Mouse (Mus musculus): ENCODE measurements at regions not wholly inside any gene's neighbourhood (a gene's known extent, or its start where the extent isn't known, plus 50 kb on each side); places are given as distances from the start of the nearest gene placed in this dataset.

GRCm38 (mm10) chr8:28141916-28142315, 694.4 kb downstream of the Poteg start:
- H3K27ac ChIP-seq (ENCODE audit: insufficient read depth, low read depth): no peak overlapping the region
- DNase-seq (ENCODE audit: extremely low read depth): no peak
- H3K4me1 ChIP-seq (ENCODE audit: control insufficient read depth in 1 of 2, insufficient read depth in 2 of 2): no peaks in the 10 kb centered on the region
- no peak overlapping the region for H3K4me2 ChIP-seq (ENCODE audit: insufficient read depth, low read depth, poor library complexity, severe bottlenecking)
- no peaks in the 10 kb centered on the region for H3K27me3 ChIP-seq (replicated peaks)
- dilution Hi-C loops (cut with MboI; ENCODE audit: extremely low pct_ligation_motif_present, extremely low pct_unique_long_range_greater_than_20kb, low sequenced_read_pairs): no loop called here
- peaks cover 17% of the 10 kb centered on the region for H3K9me3 ChIP-seq (replicated peaks; ENCODE audit: low read length)
- in situ Hi-C loops (cut with MboI; ENCODE audit: low pct_ligation_motif_present, low pct_unique_long_range_greater_than_20kb, low sequenced_read_pairs): no loop called here
- TF ChIP-seq MAZ (IDR thresholded peaks at IDR 0.05; ENCODE audit: low read depth, low read length): no peak
- no peak for TF ChIP-seq BHLHE40 (IDR thresholded peaks at IDR 0.05; ENCODE audit: low read depth, low read length)
- no peak for TF ChIP-seq HCFC1 (IDR thresholded peaks at IDR 0.05; ENCODE audit: low read depth, low read length)
- TF ChIP-seq UBTF (IDR thresholded peaks at IDR 0.05; ENCODE audit: low read depth, low read length): no peak
- no peak overlapping the region for H3K9ac ChIP-seq (ENCODE audit: insufficient read depth, low read depth)
- H3K36me3 ChIP-seq (replicated peaks in 1 of 2; ENCODE audit: control insufficient read depth in 1 of 2, insufficient read depth in 1 of 2, low read length in 1 of 2): no peaks in the 10 kb centered on the region
- no peak overlapping the region for H3K4me3 ChIP-seq (replicated peaks in 1 of 3; ENCODE audit: low read depth in 2 of 3, low read length in 2 of 3, poor library complexity in 1 of 3)
- H3K79me2 ChIP-seq (replicated peaks; ENCODE audit: control insufficient read depth, extremely low read depth, insufficient read depth, poor library complexity, severe bottlenecking): no peaks in the 10 kb centered on the region

- no peak for DNase-seq (ENCODE audit: extremely low read depth)
- dilution Hi-C loops (cut with MboI; ENCODE audit: extremely low pct_ligation_motif_present, extremely low pct_unique_long_range_greater_than_20kb, low sequenced_read_pairs) (no loop called here), in situ Hi-C loops (cut with MboI; ENCODE audit: low pct_ligation_motif_present, low pct_unique_long_range_greater_than_20kb, low sequenced_read_pairs) (no loop called here)
- no peaks in the 10 kb centered on the region for H3K79me2 ChIP-seq (replicated peaks; ENCODE audit: control insufficient read depth, extremely low read depth, insufficient read depth, poor library complexity, severe bottlenecking)
- TF ChIP-seq TBP (conservative IDR thresholded peaks at IDR 0.05; ENCODE audit: low read depth, low read length) (no peak), IRF4 (IDR thresholded peaks at IDR 0.05; ENCODE audit: low read depth, low read length) (no peak), CHD1 (IDR thresholded peaks at IDR 0.05; ENCODE audit: low read depth, low read length) (no peak), USF1 (IDR thresholded peaks at IDR 0.05; ENCODE audit: low read depth, low read length) (no peak), MAZ (IDR thresholded peaks at IDR 0.05; ENCODE audit: low read depth, low read length) (no peak)
- H3K4me2 ChIP-seq (ENCODE audit: insufficient read depth, low read depth, poor library complexity, severe bottlenecking): no peak overlapping the region
- H3K36me3 ChIP-seq (replicated peaks in 1 of 2; ENCODE audit: control insufficient read depth in 1 of 2, insufficient read depth in 1 of 2, low read length in 1 of 2): no peaks in the 10 kb centered on the region
- no peak overlapping the region for H3K4me3 ChIP-seq (replicated peaks in 1 of 3; ENCODE audit: low read depth in 2 of 3, low read length in 2 of 3, poor library complexity in 1 of 3)
- H3K9me3 ChIP-seq (replicated peaks; ENCODE audit: low read length): peaks cover 48% of the 10 kb centered on the region
- no peak overlapping the region for H3K27ac ChIP-seq (ENCODE audit: insufficient read depth, low read depth)
- H3K9ac ChIP-seq (ENCODE audit: insufficient read depth, low read depth): no peak overlapping the region
- no peaks in the 10 kb centered on the region for H3K4me1 ChIP-seq (ENCODE audit: control insufficient read depth in 1 of 2, insufficient read depth in 2 of 2)
- no peaks in the 10 kb centered on the region for H3K27me3 ChIP-seq (replicated peaks)
These were observed 701.4 kb downstream of the Poteg start for GRCm38 (mm10) chr8:28148599-28149452.

GRCm38 (mm10) chr8:28149453-28149767, 701.9 kb downstream of the Poteg start:
- no peak overlapping the region for H3K9ac ChIP-seq (ENCODE audit: insufficient read depth, low read depth)
- in situ Hi-C loops (cut with MboI; ENCODE audit: low pct_ligation_motif_present, low pct_unique_long_range_greater_than_20kb, low sequenced_read_pairs): no loop called here
- H3K9me3 ChIP-seq (replicated peaks; ENCODE audit: low read length): peaks cover 51% of the 10 kb centered on the region
- no peak for DNase-seq (ENCODE audit: extremely low read depth)
- TF ChIP-seq NRF1 (IDR thresholded peaks at IDR 0.05; ENCODE audit: low read depth, low read length): no peak
- no peak for TF ChIP-seq EP300 (IDR thresholded peaks at IDR 0.05; ENCODE audit: low read length)
- no peak for TF ChIP-seq MAZ (IDR thresholded peaks at IDR 0.05; ENCODE audit: low read depth, low read length)
- TF ChIP-seq POLR2AphosphoS2 (IDR thresholded peaks at IDR 0.05; ENCODE audit: low read depth, low read length): no peak
- no peak for TF ChIP-seq KAT2A (IDR thresholded peaks at IDR 0.05; ENCODE audit: insufficient replicate concordance, low read length)
- TF ChIP-seq MYC (IDR thresholded peaks at IDR 0.05; ENCODE audit: low read depth, low read length): no peak
- no peak for TF ChIP-seq UBTF (IDR thresholded peaks at IDR 0.05; ENCODE audit: low read depth, low read length)
- no peak for TF ChIP-seq TCF12 (IDR thresholded peaks at IDR 0.05; ENCODE audit: low read depth, low read length)
- no peak for TF ChIP-seq USF2 (conservative IDR thresholded peaks at IDR 0.05; ENCODE audit: low read depth, low read length)
- TF ChIP-seq GABPA (IDR thresholded peaks at IDR 0.05; ENCODE audit: insufficient replicate concordance, low read depth, low read length): no peak
- no peak for TF ChIP-seq E2F4 (IDR thresholded peaks at IDR 0.05; ENCODE audit: insufficient replicate concordance, low read depth, low read length)
- no peak for TF ChIP-seq CHD1 (IDR thresholded peaks at IDR 0.05; ENCODE audit: low read depth, low read length)
- no peak for TF ChIP-seq SMC3 (IDR thresholded peaks at IDR 0.05; ENCODE audit: low read depth, low read length)
- TF ChIP-seq ZC3H11A (IDR thresholded peaks at IDR 0.05; ENCODE audit: low read depth, low read length): no peak
- TF ChIP-seq POLR2A (IDR thresholded peaks at IDR 0.05; ENCODE audit: low read depth, low read length): no peak
- TF ChIP-seq JUN (IDR thresholded peaks at IDR 0.05; ENCODE audit: insufficient read depth, low read depth, low read length): no peak
- TF ChIP-seq RAD21 (IDR thresholded peaks at IDR 0.05; ENCODE audit: low read depth, low read length): no peak
- H3K27me3 ChIP-seq (replicated peaks): no peaks in the 10 kb centered on the region
- dilution Hi-C loops (cut with MboI; ENCODE audit: extremely low pct_ligation_motif_present, extremely low pct_unique_long_range_greater_than_20kb, low sequenced_read_pairs): no loop called here
- no peak overlapping the region for H3K4me2 ChIP-seq (ENCODE audit: insufficient read depth, low read depth, poor library complexity, severe bottlenecking)
- no peak overlapping the region for H3K27ac ChIP-seq (ENCODE audit: insufficient read depth, low read depth)
- H3K36me3 ChIP-seq (replicated peaks in 1 of 2; ENCODE audit: control insufficient read depth in 1 of 2, insufficient read depth in 1 of 2, low read length in 1 of 2): no peaks in the 10 kb centered on the region
- no peaks in the 10 kb centered on the region for H3K79me2 ChIP-seq (replicated peaks; ENCODE audit: control insufficient read depth, extremely low read depth, insufficient read depth, poor library complexity, severe bottlenecking)
- no peak overlapping the region for H3K4me3 ChIP-seq (replicated peaks in 1 of 3; ENCODE audit: low read depth in 2 of 3, low read length in 2 of 3, poor library complexity in 1 of 3)
- no peaks in the 10 kb centered on the region for H3K4me1 ChIP-seq (ENCODE audit: control insufficient read depth in 1 of 2, insufficient read depth in 2 of 2)
